Mouse (Mus musculus): ENCODE measurements around the gene 1700020N01Rik. TPM values are rescaled to one million over a fixed set of nuclear protein-coding genes. Genes with fewer than 3 reads are reported as not detected.

Gene 1700020N01Rik
- under 1 TPM in 1 of 2 experiments, not detected in 1; 0.16 TPM for polyA plus RNA-seq (2017; shearing (Covaris generic))

DNA sequence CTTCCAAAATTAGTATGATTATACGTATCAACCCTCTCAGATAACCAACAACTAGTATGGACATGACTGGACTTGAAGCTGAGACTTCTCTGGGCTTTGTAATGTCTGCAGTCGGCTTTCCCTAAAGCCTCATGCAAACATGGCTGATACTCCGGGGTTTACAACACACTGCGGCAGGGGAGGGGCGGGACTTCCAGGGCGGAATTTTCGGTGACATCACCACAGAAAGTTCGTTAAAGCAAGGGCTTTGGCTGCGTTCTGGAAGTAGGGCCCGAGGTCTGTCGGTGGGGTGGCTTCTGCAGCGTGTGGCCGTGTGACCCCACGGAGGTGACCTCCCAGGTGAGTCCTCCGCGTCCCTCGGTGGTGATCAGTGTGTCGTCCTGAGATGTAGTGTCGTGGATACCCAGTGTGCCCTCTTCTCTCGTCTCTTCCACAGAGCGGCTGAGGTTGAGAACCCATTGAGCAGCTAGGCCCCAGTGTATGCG is at the start of gene 1700020N01Rik:
TSS of gene 1700020N01Rik (plus strand) at position 250 of the 485 bp plus-strand sequence.

Other genes with a start within 250 kb of the 1700020N01Rik start
- under 1 TPM in 1 of 2 experiments, not detected in 1; 0.86 TPM for gene Aldh8a1, start 215.9 kb upstream of the 1700020N01Rik start, polyA plus RNA-seq (2017; shearing (Covaris generic))

All from activated CD4-positive, CD25-positive, alpha-beta regulatory T cell (primary cell).